Mouse (Mus musculus) gastrocnemius, postnatal 36 days (tissue): Measurements from ENCODE around the gene Calcoco1. TPM values are rescaled to one million over a fixed set of nuclear protein-coding genes. Genes with fewer than 3 reads are reported as not detected.
"Not testable (repeated sequence)": the region's sequence is repeated elsewhere in the genome, so short reads cannot be mapped to it uniquely, and the experiment has no call there.

Source experiments
- DNase-seq, 2 experiments: peaks; one replicate each; pipeline ENCODE4 v3.0.0; 2022
- intact Hi-C: fragments of 180-260 bp; cut with DNase I; formaldehyde crosslinking; loops from one replicate; pipeline ENCODE4 v1.15.1; 2025
- total RNA-seq, 2 experiments: library from RNA; stranded (reverse); gene quantifications; 2 replicates each; pipeline ENCODE4 v1.2.3; 2021

Calcoco1 gene
- total RNA-seq, 2 experiments from 2014 or later: 57.9 to 72.7 TPM

- intact Hi-C loops: no loop called here
- no peak for DNase-seq
Observed at GRCm38 (mm10) chr15:102702972-102703371, 19.0 kb downstream of the Calcoco1 start.

GRCm38 (mm10) chr15:102698193-102698592 is 23.8 kb downstream of the Calcoco1 start:
- DNase-seq: peak; percentile 73
- intact Hi-C loops: loop anchor here (1.0 kb wide), 1 partner anchor 42 kb away; no protein-coding TSS in a partner anchor

- intact Hi-C loops: no loop called here
Observed at GRCm38 (mm10) chr15:102696899-102697298, 25.1 kb downstream of the Calcoco1 start.

GRCm38 (mm10) chr15:102693600-102693999 is 28.4 kb downstream of the Calcoco1 start:
- intact Hi-C loops: no loop called here
- no peak for DNase-seq

More at GRCm38 (mm10) chr15:102696899-102697298, 25.1 kb downstream of the Calcoco1 start:
- no peak for DNase-seq

GRCm38 (mm10) chr15:102692991-102693411 is 29.0 kb downstream of the Calcoco1 start:
- intact Hi-C loops: no loop called here
- peak in 1 of 2 experiments; percentile 37 for DNase-seq

GRCm38 (mm10) chr15:102692321-102692804 is 29.6 kb downstream of the Calcoco1 start:
- intact Hi-C loops: no loop called here
- DNase-seq: no peak

GRCm38 (mm10) chr15:102685791-102686190 is 36.2 kb downstream of the Calcoco1 start:
- intact Hi-C loops: no loop called here
- no peak for DNase-seq

GRCm38 (mm10) chr15:102683670-102684069 is 38.3 kb downstream of the Calcoco1 start:
- intact Hi-C loops: no loop called here
- no peak for DNase-seq

- DNase-seq: no peak
- intact Hi-C loops: no loop called here
Observed at GRCm38 (mm10) chr15:102676345-102676744, 45.6 kb downstream of the Calcoco1 start.

- intact Hi-C loops: no loop called here
- DNase-seq: peak; percentile 32
Observed at GRCm38 (mm10) chr15:102673548-102673947, 48.4 kb downstream of the Calcoco1 start.

- peak in 1 of 2 experiments; percentile 52 for DNase-seq
- intact Hi-C loops: no loop called here
Observed at GRCm38 (mm10) chr15:102672215-102673071, 49.5 kb downstream of the Calcoco1 start, which contains the start of gene Atp5g2. Gene Atp5g2 (minus strand): TSS chr15:102672352.

- intact Hi-C loops: no loop called here
- DNase-seq: peak; percentile 79 to 82
Observed at GRCm38 (mm10) chr15:102671721-102672214, 50.2 kb downstream of the Calcoco1 start.

- intact Hi-C loops: no loop called here
Observed at GRCm38 (mm10) chr15:102670767-102671575, 51.0 kb downstream of the Calcoco1 start.

GRCm38 (mm10) chr15:102670281-102670680 is 51.7 kb downstream of the Calcoco1 start:
- no peak for DNase-seq
- intact Hi-C loops: no loop called here

More at GRCm38 (mm10) chr15:102670767-102671575, 51.0 kb downstream of the Calcoco1 start:
- peak; percentile 96 to 97 for DNase-seq

- intact Hi-C loops: loop anchor here (5.0 kb wide), 3 partner anchors 42 to 207 kb away; partner anchors contain the start of genes Atf7 and Gm28047
Observed at GRCm38 (mm10) chr15:102669571-102669970, 52.4 kb downstream of the Calcoco1 start.

GRCm38 (mm10) chr15:102665494-102665893 is 56.5 kb downstream of the Calcoco1 start:
- DNase-seq: no peak
- intact Hi-C loops: loop anchor here (5.0 kb wide), 3 partner anchors 38 to 203 kb away; partner anchors contain the start of genes Atf7 and Gm28047

More at GRCm38 (mm10) chr15:102669571-102669970, 52.4 kb downstream of the Calcoco1 start:
- DNase-seq: no peak

- intact Hi-C loops: no loop called here
- no peak for DNase-seq
Observed at GRCm38 (mm10) chr15:102663825-102664224, 58.2 kb downstream of the Calcoco1 start.

GRCm38 (mm10) chr15:102662601-102663000 is 59.4 kb downstream of the Calcoco1 start:
- DNase-seq, intact Hi-C loops: not testable (repeated sequence)

GRCm38 (mm10) chr15:102657926-102658381 is 64.0 kb downstream of the Calcoco1 start:
- DNase-seq: no peak
- intact Hi-C loops: no loop called here
